Mouse (Mus musculus): Measurements from ENCODE around the gene Spsb2.
A peak's percentile ranks its signal among the peaks of the same experiment; 100 is the strongest.
"Not testable (repeated sequence)": the region's sequence is repeated elsewhere in the genome, so short reads cannot be mapped to it uniquely, and the experiment has no call there.

Spsb2 gene

GRCm38 (mm10) chr6:124820891-124821290, 12.4 kb downstream of the Spsb2 start:
- DNase-seq, result no peak

GRCm38 (mm10) chr6:124822049-124822448, 13.6 kb downstream of the Spsb2 start:
- DNase-seq, result no peak

DNA sequence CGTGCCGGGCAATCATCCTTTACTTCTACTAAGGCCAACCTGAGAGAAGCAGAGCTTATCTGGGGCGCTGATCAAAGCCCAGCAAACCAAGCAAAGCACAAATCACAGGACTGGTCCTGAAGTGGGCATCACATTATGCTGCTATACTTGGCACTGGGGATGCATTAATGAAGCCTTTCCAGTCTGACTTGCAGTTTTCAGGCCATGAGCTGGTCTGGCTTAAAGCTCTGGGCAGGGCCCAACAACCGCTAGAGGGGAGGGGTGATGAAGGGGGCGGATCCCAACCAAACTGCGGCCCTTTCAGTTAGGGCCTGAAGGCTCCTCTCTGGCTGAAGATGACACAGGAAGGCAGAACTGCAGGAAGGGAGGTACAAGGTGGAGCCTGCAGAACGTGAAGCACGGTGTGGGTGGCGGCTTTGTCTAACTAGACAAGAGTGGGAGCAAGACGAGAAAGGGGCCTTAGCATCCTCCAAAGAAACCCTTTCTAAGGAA, 19.7 kb downstream of the Spsb2 start:
- peak; percentile 41 for DNase-seq

- DNase-seq, result peak; percentile 100
Measured at GRCm38 (mm10) chr6:124828868-124829798, 20.7 kb downstream of the Spsb2 start, which contains the start of the genes Usp5 and Cdca3. TSS of gene Usp5 (minus strand) at chr6:124829484. TSS of gene Cdca3 (plus strand) at chr6:124829547.

DNA sequence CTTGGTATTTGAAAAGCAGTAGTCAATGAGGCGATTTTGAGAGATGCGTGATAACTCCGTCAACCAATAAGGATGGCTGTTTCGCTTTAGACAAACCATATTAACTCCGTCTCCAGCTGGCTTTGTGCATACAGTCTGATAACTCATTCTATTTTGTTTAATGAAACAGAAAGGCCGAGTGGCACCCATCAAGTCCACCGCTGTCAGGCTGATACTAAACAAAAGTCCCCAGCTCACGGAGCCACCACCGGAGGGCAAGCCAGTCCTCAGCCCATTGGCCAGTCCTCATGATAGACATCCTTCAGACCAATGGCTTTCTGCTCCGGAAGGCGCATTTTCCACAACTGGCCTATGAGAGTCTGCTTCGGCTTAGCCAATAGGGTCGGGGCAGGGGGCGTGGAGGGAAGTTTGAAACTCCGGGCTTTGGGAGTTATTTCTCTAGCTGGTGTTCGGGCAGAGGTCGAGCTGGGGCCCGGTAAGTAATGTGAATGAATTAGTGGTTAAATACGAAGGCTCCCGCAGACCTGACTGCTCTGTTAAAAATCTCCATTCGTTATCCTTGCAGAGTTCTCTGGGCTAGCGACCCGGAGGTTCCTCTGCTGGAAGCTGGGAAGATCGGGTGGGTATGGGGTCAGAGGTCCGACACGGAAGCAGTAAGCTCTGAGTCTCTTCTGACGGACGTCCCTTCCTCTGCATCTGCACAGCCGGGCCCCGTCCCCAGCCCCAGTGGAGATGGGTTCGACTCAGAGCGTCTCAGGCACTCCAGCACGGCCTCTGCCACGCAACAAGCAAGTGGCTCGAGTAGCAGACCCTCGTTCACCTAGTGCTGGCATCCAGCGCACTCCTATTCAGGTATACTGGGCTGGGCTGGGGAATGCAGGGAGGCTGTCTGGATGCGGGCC, 21.6 kb downstream of the Spsb2 start:
- peak; percentile 99 for DNase-seq

DNA sequence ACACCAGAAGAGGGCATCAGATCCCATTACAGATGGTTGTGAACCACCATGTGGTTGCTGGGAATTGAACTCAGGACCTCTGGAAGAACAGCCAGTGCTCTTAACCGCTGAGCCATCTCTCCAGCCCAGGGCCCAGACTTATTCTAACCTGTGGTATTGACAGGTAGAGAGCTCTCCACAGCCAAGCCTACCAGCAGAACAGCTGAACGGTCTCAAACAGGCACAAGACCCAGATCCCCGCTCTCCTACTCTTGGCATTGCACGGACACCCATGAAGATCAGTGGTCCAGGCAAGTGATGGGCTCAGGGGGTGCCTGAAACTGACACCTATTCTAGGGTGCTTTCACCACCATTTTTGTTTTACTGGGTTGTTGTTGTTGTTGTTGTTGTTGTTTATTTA, 22.7 kb downstream of the Spsb2 start:
- not testable (repeated sequence) for DNase-seq

GRCm38 (mm10) chr6:124831649-124832048, 23.2 kb downstream of the Spsb2 start:
- no peak for DNase-seq

DNA sequence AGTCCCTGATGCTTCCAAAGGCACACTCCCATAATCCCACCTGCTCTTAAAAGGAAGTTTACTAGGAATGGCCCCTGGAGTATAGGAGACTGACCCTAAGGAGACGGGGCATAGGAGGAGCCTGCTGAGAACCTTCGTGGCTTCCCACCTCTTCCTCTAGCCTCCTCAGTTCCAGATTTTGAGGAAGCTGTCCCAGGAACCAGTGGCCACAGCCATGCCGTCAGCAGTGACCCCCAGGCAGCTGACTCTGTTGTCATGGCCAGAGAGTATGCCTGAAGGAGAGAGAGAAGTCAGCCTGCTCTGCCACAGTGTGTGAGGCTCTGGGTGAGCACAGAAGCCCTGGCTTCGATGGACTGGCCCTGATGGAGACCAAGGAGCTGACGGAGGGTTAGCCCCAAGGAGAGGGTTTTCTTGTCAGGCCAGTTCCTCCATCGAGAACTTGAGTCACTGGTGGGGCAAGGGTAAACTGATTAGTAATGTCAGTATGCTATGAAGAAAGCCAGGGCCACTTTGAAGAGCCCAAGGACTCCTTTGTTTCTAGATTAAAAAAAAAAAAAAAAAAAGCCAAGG, 26.1 kb downstream of the Spsb2 start:
- no peak for DNase-seq

DNA sequence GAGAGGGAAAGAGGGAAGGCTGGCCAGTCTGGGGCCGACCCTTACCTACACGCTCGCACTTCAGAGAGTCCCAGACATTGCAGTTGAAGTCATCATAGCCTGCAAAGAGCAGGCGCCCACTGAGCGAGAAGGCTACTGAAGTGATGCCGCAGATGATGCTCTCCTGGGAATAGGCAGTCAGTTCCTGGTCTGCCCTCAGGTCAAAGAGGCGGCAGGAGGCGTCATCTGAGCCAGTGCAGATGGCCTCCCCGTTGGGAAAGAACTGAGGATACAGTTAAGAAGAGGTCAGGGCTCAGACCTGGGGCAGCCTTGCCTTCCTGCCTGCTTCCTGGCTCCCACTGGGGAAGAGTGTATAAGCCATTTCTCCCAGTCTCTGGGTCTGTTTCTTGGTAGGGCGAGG, 27.1 kb downstream of the Spsb2 start:
- DNase-seq, result no peak

DNA sequence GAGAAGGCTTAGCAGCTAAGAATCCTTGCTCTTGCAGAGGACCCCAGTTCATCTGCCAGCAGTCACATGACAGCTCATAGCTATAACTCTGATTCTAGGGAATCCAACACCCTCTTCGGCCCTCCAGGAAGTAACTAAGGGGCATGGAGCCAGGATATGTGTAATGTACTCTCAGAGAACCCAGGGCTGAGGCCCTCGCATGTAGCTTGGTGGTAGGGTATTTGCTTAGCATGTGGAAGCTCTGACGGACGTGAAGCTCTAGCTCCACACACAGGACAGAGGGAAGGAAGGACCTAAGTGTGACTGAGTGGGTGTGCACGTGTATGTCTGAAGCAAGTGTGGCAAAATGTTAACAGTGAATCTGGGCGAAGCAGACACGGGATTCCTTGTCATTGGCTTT, 27.9 kb downstream of the Spsb2 start:
- DNase-seq, result no peak

GRCm38 (mm10) chr6:124839805-124840204, 31.3 kb downstream of the Spsb2 start:
- no peak for DNase-seq

DNA sequence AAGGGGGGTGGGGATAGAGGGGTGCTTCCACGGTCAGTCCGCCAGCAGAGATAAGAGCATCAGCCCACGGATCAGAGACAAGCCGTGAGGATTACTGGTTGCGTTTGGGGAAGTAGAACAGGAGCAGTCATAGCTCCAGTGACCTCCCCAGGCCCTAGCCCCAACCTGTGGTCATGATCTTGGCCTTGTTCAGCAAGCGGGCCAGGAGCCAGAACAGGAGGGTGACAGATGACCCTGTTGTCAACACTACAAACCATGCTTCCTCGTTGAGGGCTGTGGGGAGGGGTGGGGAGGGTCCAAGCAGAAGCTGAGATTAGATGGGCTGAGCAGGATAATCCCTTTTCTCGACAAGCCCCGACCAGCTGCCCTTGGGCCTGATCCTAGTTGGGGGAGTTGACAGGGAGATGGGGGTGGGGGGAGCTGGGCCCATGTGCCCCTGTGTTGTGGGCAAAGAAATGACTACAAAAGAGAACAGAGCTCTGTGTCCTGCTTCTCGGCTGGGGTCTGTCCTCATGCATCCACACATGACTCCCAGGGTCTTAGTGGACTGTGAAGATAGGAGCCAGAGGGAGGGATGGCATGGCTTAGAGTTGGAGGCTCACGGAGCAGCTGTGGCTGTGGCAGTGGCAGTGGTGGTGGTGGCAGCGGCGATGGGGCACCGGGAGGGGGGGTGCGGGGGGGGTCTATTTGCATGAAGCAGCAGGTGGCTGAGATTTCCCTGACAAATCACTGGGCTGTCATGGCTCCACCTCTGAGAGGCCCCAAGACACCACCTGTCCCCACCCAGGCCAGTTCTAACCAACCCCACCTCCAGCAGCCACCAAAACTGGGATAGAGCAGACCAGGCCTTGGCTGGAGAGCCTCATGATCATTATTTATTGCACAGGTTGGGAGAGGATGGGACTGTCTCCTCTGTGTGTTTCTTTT, 32.0 kb downstream of the Spsb2 start, which contains the start of gene Gnb3:
Gnb3 (minus strand) TSS at position 35 of the 927 bp plus-strand sequence.
- peak; percentile 95 for DNase-seq

- DNase-seq, result peak; percentile 97
Measured at GRCm38 (mm10) chr6:124847305-124847704, 38.8 kb downstream of the Spsb2 start.

- DNase-seq, result no peak
Measured at GRCm38 (mm10) chr6:124850535-124850934, 42.1 kb downstream of the Spsb2 start.

- DNase-seq, result no peak
Measured at GRCm38 (mm10) chr6:124854647-124855046, 46.2 kb downstream of the Spsb2 start.

DNA sequence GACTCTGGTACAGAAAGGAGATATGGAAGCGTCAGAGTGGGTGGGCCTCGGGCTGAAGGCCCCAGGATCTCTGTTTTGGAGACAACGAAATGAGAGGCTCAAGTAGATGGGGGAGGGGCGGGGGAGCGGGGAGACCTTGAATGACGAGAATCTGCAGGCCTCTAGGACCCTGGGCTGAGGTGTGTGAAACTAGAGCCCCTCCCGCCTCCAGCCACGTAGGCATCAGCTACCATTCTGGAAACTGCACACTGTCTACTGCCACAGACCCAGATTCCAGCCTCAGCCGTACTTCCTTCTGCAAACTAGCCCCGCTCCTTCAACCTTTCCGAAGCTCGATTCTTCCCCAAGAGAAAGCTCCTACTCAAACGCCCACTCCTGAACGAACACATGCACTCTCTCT, 47.9 kb downstream of the Spsb2 start:
- DNase-seq, result peak; percentile 67

GRCm38 (mm10) chr6:124856916-124857839, 48.7 kb downstream of the Spsb2 start, which contains the start of gene P3h3:
TSS of gene P3h3 (minus strand) at chr6:124857752.
- DNase-seq, result peak; percentile 91

GRCm38 (mm10) chr6:124857840-124858530, 49.5 kb downstream of the Spsb2 start:
- DNase-seq, result no peak

DNA sequence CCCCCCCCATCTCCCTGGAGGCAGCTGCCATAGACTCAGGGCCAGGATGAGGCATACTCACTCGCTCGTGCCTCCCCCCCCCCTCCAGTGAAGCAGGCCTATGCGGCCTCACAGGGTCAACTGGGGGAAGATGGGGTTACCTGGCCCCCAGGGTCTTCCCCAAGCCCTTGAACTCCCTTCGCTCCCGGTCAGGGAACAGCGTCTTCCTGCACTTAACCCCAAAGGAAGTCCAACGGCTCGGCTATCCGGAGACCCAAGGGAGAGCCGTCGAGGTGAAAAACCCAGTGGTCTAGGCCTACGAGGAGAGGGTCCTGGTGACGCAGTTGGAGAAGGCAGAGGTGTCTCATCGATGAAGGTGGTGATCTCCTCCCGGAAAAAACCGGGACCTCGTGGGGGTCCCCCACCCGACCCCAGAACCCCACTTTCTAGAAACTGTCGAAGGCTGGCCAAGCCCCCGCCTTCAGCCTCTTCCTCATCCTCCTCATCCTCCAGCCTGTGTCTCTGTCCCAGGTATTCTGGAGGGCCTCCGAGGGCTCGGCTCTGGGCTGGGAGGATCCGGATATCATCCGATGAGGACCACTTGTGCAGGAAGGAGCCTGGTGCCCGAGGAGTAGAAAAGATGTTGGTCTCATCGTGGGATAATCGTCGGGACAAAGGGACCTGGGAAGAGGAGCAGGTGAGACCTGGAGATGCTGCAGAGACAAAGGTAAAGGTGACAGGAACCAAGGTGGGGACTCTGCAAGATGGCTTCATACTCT, 50.3 kb downstream of the Spsb2 start:
- DNase-seq, result no peak

All from retina, postnatal 1 day (tissue).